Mouse (Mus musculus): ENCODE measurements around the gene Grik4. TPM values are rescaled to one million over a fixed set of nuclear protein-coding genes. Genes with fewer than 3 reads are reported as not detected.

Gene Grik4
- polyA plus RNA-seq, 2 experiments, result 0.19 to 0.38 TPM

- whole genome bisulfite sequencing (ENCODE audit: insufficient replicate concordance), result 79% methylated on average over 12 of the region's 12 CpGs
- TF ChIP-seq CTCF (IDR thresholded peaks at IDR 0.05; ENCODE audit: low read depth), result no peak
- no peak for TF ChIP-seq EP300 (IDR thresholded peaks at IDR 0.05; ENCODE audit: low read depth)
Observed at GRCm38 (mm10) chr9:42964366-42964765, 20.1 kb upstream of the Grik4 start.

GRCm38 (mm10) chr9:42962506-42962905, 18.2 kb upstream of the Grik4 start:
- H3K9ac ChIP-seq (replicated peaks), result no peak overlapping the region
- H3K4me1 ChIP-seq (replicated peaks; ENCODE audit: control insufficient read depth in 2 of 2, insufficient read depth in 2 of 2, low read length in 1 of 2), result no peaks in the 10 kb centered on the region
- 78% methylated on average over 6 of the region's 6 CpGs for WGBS (ENCODE audit: insufficient replicate concordance)
- ATAC-seq (ENCODE audit: insufficient read depth) (no peak), DNase-seq (ENCODE audit: low read depth in 3 of 3, low spot score in 3 of 3) (no peak)
- H3K4me3 ChIP-seq (ENCODE audit: insufficient read depth in 1 of 2, low read depth in 2 of 2, low read length in 2 of 2), result no peak overlapping the region
- 0 out of 2 replicates have a peak, but pooled peaks cover 3% of the 10 kb centered on the region for H3K36me3 ChIP-seq (replicated peaks; ENCODE audit: control insufficient read depth, insufficient read depth, low read depth)
- no peak overlapping the region for H3K27ac ChIP-seq
- no peaks in the 10 kb centered on the region for H3K27me3 ChIP-seq (ENCODE audit: control insufficient read depth, insufficient read depth, low read length)
- no peaks in the 10 kb centered on the region for H3K9me3 ChIP-seq (ENCODE audit: control insufficient read depth, low read length)
- no peak overlapping the region for H3K4me2 ChIP-seq (ENCODE audit: low read depth)
- TF ChIP-seq CTCF (IDR thresholded peaks at IDR 0.05; ENCODE audit: low read depth) (no peak), EP300 (IDR thresholded peaks at IDR 0.05; ENCODE audit: low read depth) (no peak)

More at GRCm38 (mm10) chr9:42964366-42964765, 20.1 kb upstream of the Grik4 start:
- no peaks in the 10 kb centered on the region for H3K4me1 ChIP-seq (replicated peaks; ENCODE audit: control insufficient read depth in 2 of 2, insufficient read depth in 2 of 2, low read length in 1 of 2)
- H3K4me3 ChIP-seq (ENCODE audit: insufficient read depth in 1 of 2, low read depth in 2 of 2, low read length in 2 of 2), result no peak overlapping the region
- peaks cover 10% of the 10 kb centered on the region; the same call in 1 of the 2 replicates for H3K36me3 ChIP-seq (replicated peaks; ENCODE audit: control insufficient read depth, insufficient read depth, low read depth)
- no peak overlapping the region for H3K9ac ChIP-seq (replicated peaks)
- no peak overlapping the region for H3K27ac ChIP-seq
- no peaks in the 10 kb centered on the region for H3K27me3 ChIP-seq (ENCODE audit: control insufficient read depth, insufficient read depth, low read length)
- H3K9me3 ChIP-seq (ENCODE audit: control insufficient read depth, low read length), result no peaks in the 10 kb centered on the region
- no peak for ATAC-seq (ENCODE audit: insufficient read depth)
- DNase-seq (ENCODE audit: low read depth in 3 of 3, low spot score in 3 of 3), result no peak
- H3K4me2 ChIP-seq (ENCODE audit: low read depth), result no peak overlapping the region

- Histone ChIP-seq H3K4me2 (ENCODE audit: low read depth) (no peak overlapping the region), H3K9ac (replicated peaks) (no peak overlapping the region), H3K9me3 (ENCODE audit: control insufficient read depth, low read length) (no peaks in the 10 kb centered on the region), H3K27ac (no peak overlapping the region), H3K4me1 (replicated peaks; ENCODE audit: control insufficient read depth in 2 of 2, insufficient read depth in 2 of 2, low read length in 1 of 2) (no peaks in the 10 kb centered on the region), H3K36me3 (replicated peaks; ENCODE audit: control insufficient read depth, insufficient read depth, low read depth) (no peaks in the 10 kb centered on the region), H3K27me3 (ENCODE audit: control insufficient read depth, insufficient read depth, low read length) (no peaks in the 10 kb centered on the region), H3K4me3 (ENCODE audit: insufficient read depth in 1 of 2, low read depth in 2 of 2, low read length in 2 of 2) (no peak overlapping the region)
- no peak for ATAC-seq (ENCODE audit: insufficient read depth)
- 71% methylated on average over 7 of the region's 7 CpGs for WGBS (ENCODE audit: insufficient replicate concordance)
- TF ChIP-seq CTCF (IDR thresholded peaks at IDR 0.05; ENCODE audit: low read depth), result no peak
- TF ChIP-seq EP300 (IDR thresholded peaks at IDR 0.05; ENCODE audit: low read depth), result no peak
- DNase-seq (ENCODE audit: low read depth in 3 of 3, low spot score in 3 of 3), result no peak
Observed at GRCm38 (mm10) chr9:42958401-42958800, 14.1 kb upstream of the Grik4 start.

- TF ChIP-seq CTCF (IDR thresholded peaks at IDR 0.05; ENCODE audit: low read depth), result no peak
- no peak for TF ChIP-seq EP300 (IDR thresholded peaks at IDR 0.05; ENCODE audit: low read depth)
- ATAC-seq (ENCODE audit: insufficient read depth), result no peak
Observed at GRCm38 (mm10) chr9:42948381-42948780, 4.1 kb upstream of the Grik4 start.

GRCm38 (mm10) chr9:42945174-42945573, 881 bp upstream of the Grik4 start:
- ATAC-seq (ENCODE audit: insufficient read depth), result no peak
- no peak overlapping the region for H3K4me2 ChIP-seq (ENCODE audit: low read depth)

More at GRCm38 (mm10) chr9:42948381-42948780, 4.1 kb upstream of the Grik4 start:
- no peak for DNase-seq (ENCODE audit: low read depth in 3 of 3, low spot score in 3 of 3)
- Histone ChIP-seq H3K9ac (replicated peaks) (no peak overlapping the region), H3K4me2 (ENCODE audit: low read depth) (no peak overlapping the region), H3K4me3 (ENCODE audit: insufficient read depth in 1 of 2, low read depth in 2 of 2, low read length in 2 of 2) (no peak overlapping the region), H3K9me3 (ENCODE audit: control insufficient read depth, low read length) (no peaks in the 10 kb centered on the region), H3K27me3 (ENCODE audit: control insufficient read depth, insufficient read depth, low read length) (peaks cover 29% of the 10 kb centered on the region), H3K27ac (no peak overlapping the region), H3K36me3 (replicated peaks; ENCODE audit: control insufficient read depth, insufficient read depth, low read depth) (no peaks in the 10 kb centered on the region), H3K4me1 (replicated peaks; ENCODE audit: control insufficient read depth in 2 of 2, insufficient read depth in 2 of 2, low read length in 1 of 2) (no peaks in the 10 kb centered on the region)
- 33% methylated on average over 1 of the region's 1 CpGs for WGBS (ENCODE audit: insufficient replicate concordance)

More at GRCm38 (mm10) chr9:42945174-42945573, 881 bp upstream of the Grik4 start:
- Histone ChIP-seq H3K4me1 (replicated peaks; ENCODE audit: control insufficient read depth in 2 of 2, insufficient read depth in 2 of 2, low read length in 1 of 2) (no peaks in the 10 kb centered on the region), H3K4me3 (ENCODE audit: insufficient read depth in 1 of 2, low read depth in 2 of 2, low read length in 2 of 2) (no peak overlapping the region), H3K27ac (no peak overlapping the region), H3K27me3 (ENCODE audit: control insufficient read depth, insufficient read depth, low read length) (peaks cover 44% of the 10 kb centered on the region), H3K36me3 (replicated peaks; ENCODE audit: control insufficient read depth, insufficient read depth, low read depth) (no peaks in the 10 kb centered on the region), H3K9me3 (ENCODE audit: control insufficient read depth, low read length) (no peaks in the 10 kb centered on the region), H3K9ac (replicated peaks) (no peak overlapping the region)
- 19% methylated on average over 7 of the region's 7 CpGs for WGBS (ENCODE audit: insufficient replicate concordance)
- TF ChIP-seq EP300 (IDR thresholded peaks at IDR 0.05; ENCODE audit: low read depth), result no peak
- no peak for DNase-seq (ENCODE audit: low read depth in 3 of 3, low spot score in 3 of 3)

Measured in liver, embryonic 14.5 days (tissue).